Mouse (Mus musculus) heart, embryonic 11.5 days (tissue): ENCODE data around the gene Slc25a33. TPM values are rescaled to one million over a fixed set of nuclear protein-coding genes. Genes with fewer than 3 reads are reported as not detected.

Experiments
- ATAC-seq: fragments of 200-750 bp; cut with Nextera tagmentation; replicated peaks from 2 replicates; pipeline ENCODE4 v1.8.0; 2017; ENCODE audit warnings: moderate library complexity; ENCODE audit not compliant: insufficient number of reproducible peaks, low FRiP score, low TSS enrichment
- H3K27ac ChIP-seq: fragments of 300-500 bp; sonication (generic); 2 replicates; pipeline ENCODE4 v1.5.1; 2014; ENCODE audit warnings: mild to moderate bottlenecking, low read depth, low read length
- H3K27me3 ChIP-seq: fragments of 300-500 bp; sonication (generic); 2 replicates; pipeline ENCODE4 v1.6.1; 2014; ENCODE audit warnings: mild to moderate bottlenecking, low read length, mixed read lengths; ENCODE audit not compliant: control insufficient read depth, insufficient read depth
- H3K36me3 ChIP-seq: fragments of 300-500 bp; sonication (generic); 2 replicates; pipeline ENCODE4 v1.6.1; 2014; ENCODE audit warnings: mild to moderate bottlenecking, low read length, moderate library complexity, mixed read lengths; ENCODE audit not compliant: control insufficient read depth, insufficient read depth
- H3K4me1 ChIP-seq: fragments of 300-500 bp; sonication (generic); 2 replicates; pipeline ENCODE4 v1.6.1; 2014; ENCODE audit warnings: low read length; ENCODE audit not compliant: control insufficient read depth, insufficient read depth
- H3K4me2 ChIP-seq: fragments of 300-500 bp; sonication (generic); 2 replicates; pipeline ENCODE4 v1.6.1; 2014; ENCODE audit warnings: mild to moderate bottlenecking, moderate library complexity
- H3K4me3 ChIP-seq: fragments of 300-500 bp; sonication (generic); 2 replicates; pipeline ENCODE4 v1.5.1; 2014; ENCODE audit warnings: low read depth, low read length
- H3K9ac ChIP-seq: fragments of 300-500 bp; sonication (generic); 2 replicates; pipeline ENCODE4 v1.6.1; 2014; ENCODE audit warnings: mild to moderate bottlenecking, low read depth, low read length, moderate library complexity
- H3K9me3 ChIP-seq: fragments of 300-500 bp; sonication (generic); replicated peaks from 2 replicates; pipeline ENCODE4 v1.6.1; 2016; ENCODE audit warnings: low read length; ENCODE audit not compliant: control insufficient read depth
- WGBS: fragments of 180-500 bp; shearing (Covaris S2); extraction: QIAGEN DNeasy Blood & Tissue Kit; methylation state at CpG from one replicate; pipeline ENCODE4 v1.1.7; 2014; ENCODE audit not compliant: insufficient replicate concordance; 5-methylcytosine and 5-hydroxymethylcytosine counted together
- polyA plus RNA-seq: library from polyadenylated mRNA; unstranded; fragments of >200 nt; fragmentation: Nextera tagmentation; extraction: Ambion mirVana; gene quantifications from 2 replicates; pipeline ENCODE4 v1.2.1, GENCODE M21; 2014

Slc25a33 gene
- polyA plus RNA-seq, 1 experiment from 2014 or later, result 9.4 TPM

- H3K4me3 ChIP-seq, result no peak overlapping the region
- ATAC-seq, result no peak
- H3K4me1 ChIP-seq, result peaks cover 2% of the 10 kb centered on the region; the same call in 1 of the 2 replicates
- H3K4me2 ChIP-seq, result no peak overlapping the region
- H3K27me3 ChIP-seq, result no peaks in the 10 kb centered on the region
- 0 out of 2 replicates have a peak, but pooled peaks cover 2% of the 10 kb centered on the region for H3K36me3 ChIP-seq
- H3K9me3 ChIP-seq, result no peaks in the 10 kb centered on the region
- WGBS, result 90% methylated on average over 14 of the region's 14 CpGs
- no peak overlapping the region for H3K27ac ChIP-seq
- no peak overlapping the region for H3K9ac ChIP-seq
Observed at GRCm38 (mm10) chr4:149742011-149742530, 32.0 kb downstream of the Slc25a33 start.

- H3K4me2 ChIP-seq, result no peak overlapping the region
- H3K36me3 ChIP-seq, result 0 out of 2 replicates have a peak, but pooled peaks cover 2% of the 10 kb centered on the region
- no peaks in the 10 kb centered on the region for H3K27me3 ChIP-seq
- 84% methylated on average over 7 of the region's 7 CpGs for WGBS
- no peak for ATAC-seq
- H3K4me1 ChIP-seq, result peaks cover 17% of the 10 kb centered on the region
- no peak overlapping the region for H3K4me3 ChIP-seq
- no peaks in the 10 kb centered on the region for H3K9me3 ChIP-seq
- no peak overlapping the region for H3K27ac ChIP-seq
- H3K9ac ChIP-seq, result no peak overlapping the region
Observed at GRCm38 (mm10) chr4:149740301-149740700, 33.8 kb downstream of the Slc25a33 start.

GRCm38 (mm10) chr4:149739478-149739877 lies 34.6 kb downstream of the Slc25a33 start:
- H3K4me1 ChIP-seq, result peaks cover 26% of the 10 kb centered on the region
- H3K27ac ChIP-seq, result no peak overlapping the region
- 0 out of 2 replicates have a peak, but pooled peaks cover 2% of the 10 kb centered on the region for H3K36me3 ChIP-seq
- H3K9me3 ChIP-seq, result no peaks in the 10 kb centered on the region
- H3K9ac ChIP-seq, result no peak overlapping the region
- no peak overlapping the region for H3K4me3 ChIP-seq
- H3K4me2 ChIP-seq, result no peak overlapping the region
- ATAC-seq, result no peak
- H3K27me3 ChIP-seq, result no peaks in the 10 kb centered on the region
- 63% methylated on average over 5 of the region's 5 CpGs for WGBS

- H3K9me3 ChIP-seq, result no peaks in the 10 kb centered on the region
- WGBS, result under 1% methylated on average over 91 of the region's 97 CpGs
- H3K27ac ChIP-seq, result peak within 1 kb of the TSS; percentile 77
- peak; percentile 87 for ATAC-seq
- H3K4me2 ChIP-seq, result peak within 1 kb of the TSS; percentile 97
- peaks cover 42% of the 10 kb centered on the region for H3K4me1 ChIP-seq
- H3K4me3 ChIP-seq, result peak within 1 kb of the TSS; percentile 84
- no peaks in the 10 kb centered on the region for H3K27me3 ChIP-seq
- H3K9ac ChIP-seq, result peak within 1 kb of the TSS; percentile 91
- H3K36me3 ChIP-seq, result 0 out of 2 replicates have a peak, but pooled peaks cover 2% of the 10 kb centered on the region
Observed at GRCm38 (mm10) chr4:149737383-149738324, 36.4 kb downstream of the Slc25a33 start, which contains the start of gene Tmem201. Gene Tmem201 (minus strand): TSS chr4:149738044.

- Histone ChIP-seq H3K36me3 (peaks cover 2% of the 10 kb centered on the region; the same call in 1 of the 2 replicates), H3K9me3 (no peaks in the 10 kb centered on the region), H3K4me3 (peak overlapping the region; percentile 84), H3K4me1 (peaks cover 48% of the 10 kb centered on the region), H3K27ac (no peak overlapping the region), H3K4me2 (peak overlapping the region; percentile 97), H3K27me3 (no peaks in the 10 kb centered on the region), H3K9ac (peak overlapping the region; percentile 91)
- 43% methylated on average over 4 of the region's 4 CpGs for WGBS
- no peak for ATAC-seq
Observed at GRCm38 (mm10) chr4:149736581-149736980, 37.5 kb downstream of the Slc25a33 start.

- Histone ChIP-seq H3K9ac (no peak overlapping the region; the same call in 1 of the 2 replicates), H3K9me3 (no peaks in the 10 kb centered on the region), H3K4me3 (no peak overlapping the region), H3K4me1 (peaks cover 53% of the 10 kb centered on the region), H3K4me2 (no peak overlapping the region), H3K27ac (no peak overlapping the region), H3K27me3 (no peaks in the 10 kb centered on the region), H3K36me3 (no peaks in the 10 kb centered on the region; the same call in none of the 2 replicates)
- no peak for ATAC-seq
- 71% methylated on average over 5 of the region's 5 CpGs for WGBS
Observed at GRCm38 (mm10) chr4:149735624-149736250, 38.3 kb downstream of the Slc25a33 start.

- ATAC-seq, result no peak
- Histone ChIP-seq H3K9ac (no peak overlapping the region), H3K27me3 (no peaks in the 10 kb centered on the region), H3K4me2 (no peak overlapping the region), H3K4me3 (no peak overlapping the region), H3K4me1 (peaks cover 54% of the 10 kb centered on the region), H3K9me3 (no peaks in the 10 kb centered on the region), H3K27ac (no peak overlapping the region), H3K36me3 (no peaks in the 10 kb centered on the region; the same call in none of the 2 replicates)
- WGBS, result 74% methylated on average over 10 of the region's 10 CpGs
Observed at GRCm38 (mm10) chr4:149734730-149735475, 39.2 kb downstream of the Slc25a33 start.

- WGBS, result 79% methylated on average over 6 of the region's 6 CpGs
- Histone ChIP-seq H3K27ac (no peak overlapping the region), H3K9me3 (no peaks in the 10 kb centered on the region), H3K4me3 (no peak overlapping the region), H3K4me2 (no peak overlapping the region), H3K36me3 (peaks cover 6% of the 10 kb centered on the region), H3K4me1 (peaks cover 54% of the 10 kb centered on the region), H3K9ac (no peak overlapping the region), H3K27me3 (no peaks in the 10 kb centered on the region)
- no peak for ATAC-seq
Observed at GRCm38 (mm10) chr4:149734246-149734645, 39.8 kb downstream of the Slc25a33 start.
